Mouse (Mus musculus): Measurements from ENCODE around the gene Galnt6. TPM values are rescaled to one million over a fixed set of nuclear protein-coding genes. Genes with fewer than 3 reads are reported as not detected.

Galnt6 gene
- total RNA-seq, 2 experiments from 2014 or later = 0.62 to 1.3 TPM

DNA sequence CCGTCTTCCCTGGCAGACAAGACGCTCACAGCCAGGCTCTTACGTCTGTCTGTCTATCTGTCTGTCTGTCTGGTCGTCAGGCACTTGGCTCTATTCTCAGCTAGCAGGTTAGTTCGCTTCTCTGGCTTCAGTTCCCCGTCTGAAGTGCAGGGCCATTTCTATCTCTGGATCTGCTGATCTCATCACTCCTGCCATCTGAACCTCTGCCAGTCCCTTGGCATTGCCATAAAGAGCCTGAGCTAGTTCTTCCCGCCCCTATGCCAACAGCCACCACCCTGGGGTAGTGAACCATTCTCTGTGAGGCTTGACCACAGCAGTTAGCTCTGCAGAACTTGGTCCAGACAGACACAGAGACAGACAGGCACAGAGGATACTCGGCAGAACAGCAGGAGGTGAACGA, 68.9 kb downstream of the Galnt6 start:
- peak in 1 of 2 experiments; percentile 38 for DNase-seq

DNA sequence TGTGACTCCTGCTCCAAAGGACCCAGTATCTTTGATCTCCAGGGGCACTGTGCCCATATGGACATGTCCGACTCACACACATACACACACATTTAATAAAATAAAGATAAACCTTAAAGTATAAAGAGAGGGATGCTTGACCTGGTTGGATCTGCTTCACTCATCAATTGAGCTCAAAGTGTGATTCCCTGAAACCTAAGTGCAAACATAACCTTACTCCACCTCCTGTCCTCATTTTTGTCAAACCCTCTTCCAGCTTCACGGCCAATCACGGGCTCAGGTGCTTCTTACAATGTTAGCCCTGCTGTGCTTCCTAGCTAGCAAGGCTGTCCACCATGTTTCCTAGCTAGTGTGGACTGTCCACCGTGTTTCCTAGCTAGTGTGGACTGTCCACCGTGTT, 74.0 kb downstream of the Galnt6 start:
- no peak for DNase-seq

DNA sequence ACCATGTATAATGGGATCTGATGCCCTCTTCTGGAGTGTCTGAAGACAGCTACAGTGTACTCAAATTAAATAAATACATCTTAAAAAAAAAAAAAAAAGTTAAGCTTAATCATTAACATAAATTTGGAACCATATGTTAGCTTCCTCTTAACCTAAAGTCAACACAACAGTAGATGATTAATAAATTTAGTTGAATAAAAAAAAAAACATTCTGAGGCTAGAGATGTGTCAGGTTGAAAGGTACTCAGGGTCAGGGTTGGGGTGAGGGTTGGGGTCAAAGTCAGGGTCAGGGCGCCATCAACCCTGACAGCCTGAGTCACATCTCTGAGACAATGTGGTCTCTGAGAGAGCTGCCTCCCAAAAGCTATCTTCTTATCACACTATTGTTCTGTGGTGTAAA, 74.9 kb downstream of the Galnt6 start:
- DNase-seq = no peak

DNA sequence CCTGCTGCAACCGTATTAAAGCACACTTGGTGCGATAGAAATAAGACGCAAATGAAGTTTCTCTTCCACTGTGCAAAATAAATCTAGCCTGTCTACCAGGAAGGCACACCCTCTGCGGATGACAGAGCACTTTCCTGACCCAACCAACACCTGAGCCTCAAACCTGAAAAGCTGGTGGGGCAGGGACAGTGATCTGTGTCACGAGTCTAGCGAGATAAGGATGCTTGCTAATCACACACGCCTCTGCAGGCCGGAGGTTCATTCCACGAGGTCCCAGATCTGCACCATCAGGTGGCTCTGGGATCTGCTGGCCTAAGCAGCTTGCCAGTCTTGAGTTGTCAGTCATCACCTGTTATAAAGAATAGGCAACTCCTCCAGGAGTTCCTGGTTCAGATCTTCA, 77.6 kb downstream of the Galnt6 start:
- DNase-seq = no peak

DNA sequence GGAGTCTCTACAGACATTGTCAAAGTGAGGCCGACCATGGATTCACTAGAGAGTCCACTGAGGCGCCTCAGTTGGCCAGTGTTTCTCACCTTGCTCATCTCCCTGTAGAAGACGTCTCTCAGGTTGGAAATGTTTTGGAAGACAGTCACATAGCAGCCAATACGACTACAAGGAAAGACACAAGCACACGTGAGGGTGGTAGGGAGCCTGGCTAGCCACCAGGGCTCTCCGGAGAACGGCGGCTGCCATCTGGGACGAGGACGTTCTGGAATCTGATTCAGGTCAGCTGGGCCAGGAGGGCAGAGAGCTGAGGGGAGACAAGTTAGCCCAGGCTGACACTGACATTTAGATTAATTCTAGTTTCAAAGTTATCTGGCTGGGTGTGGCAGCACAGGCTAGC, 79.1 kb downstream of the Galnt6 start:
- no peak for DNase-seq

DNA sequence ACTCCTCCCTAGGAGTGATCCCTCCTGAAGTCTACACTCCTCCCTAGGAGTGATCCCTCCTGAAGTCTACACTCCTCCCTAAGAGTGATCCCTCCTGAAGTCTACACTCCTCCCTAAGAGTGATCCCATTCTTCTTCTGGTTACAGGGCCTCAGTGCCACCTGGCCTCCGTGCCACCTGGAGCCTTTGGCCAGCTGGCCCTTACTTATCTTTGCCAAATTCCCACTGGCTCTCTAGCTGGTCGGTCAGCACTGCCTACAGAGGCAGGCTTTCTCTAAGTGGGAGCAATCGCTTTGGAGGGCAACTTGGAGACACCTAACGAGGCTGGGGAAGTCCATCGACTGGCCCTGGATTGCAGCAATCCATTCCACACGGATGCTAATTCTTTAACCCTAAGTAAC, 83.0 kb downstream of the Galnt6 start:
- no peak for DNase-seq

DNA sequence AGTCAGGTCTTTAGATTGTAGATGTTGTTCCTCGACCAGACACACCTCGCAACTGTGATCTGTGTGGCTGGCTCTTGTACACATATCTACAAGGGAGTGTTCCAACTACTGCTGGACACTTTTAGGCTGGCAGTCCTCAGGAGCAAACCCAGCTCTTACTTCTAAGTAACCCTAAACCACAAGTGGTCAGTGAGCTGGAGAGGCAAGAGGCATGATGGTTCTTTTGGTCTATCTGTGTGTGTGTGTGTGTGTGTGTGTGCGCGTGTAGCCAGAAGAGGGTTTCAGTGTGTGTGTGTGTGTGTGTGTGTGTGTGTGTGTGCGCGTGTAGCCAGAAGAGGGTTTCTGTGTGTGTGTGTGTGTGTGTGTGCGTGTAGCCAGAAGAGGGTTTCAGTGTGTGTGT, 86.7 kb downstream of the Galnt6 start:
- DNase-seq = no peak

Small RNA genes within 50 kb of the gene (microRNA-seq; reads per million reads assigned to microRNA genes)
- gene Mir6961 = 0 reads per million in 2 experiments

Other genes with a start within 250 kb of the Galnt6 start
- gene Csrnp2, start 233.9 kb downstream of the Galnt6 start, total RNA-seq (2021) = 1 to 10 TPM; 1.9 to 2.6 TPM
- gene Tfcp2, start 177.4 kb downstream of the Galnt6 start, total RNA-seq (2021) = 10 to 100 TPM; 11.3 to 14.7 TPM
- gene Pou6f1, start 129.4 kb downstream of the Galnt6 start, total RNA-seq (2021) = 10 to 100 TPM; 11.1 to 14.2 TPM
- gene Dazap2, start 114.0 kb downstream of the Galnt6 start, total RNA-seq (2021) = 100 to 1,000 TPM; 152 to 194 TPM
- 10 to 100 TPM; 11.3 to 18.5 TPM for gene Smagp, start 92.4 kb downstream of the Galnt6 start, total RNA-seq (2021)
- gene Bin2, start 59.8 kb downstream of the Galnt6 start, total RNA-seq (2021) = 1 to 10 TPM; 1.6 to 5.1 TPM
- 1 to 10 TPM; 1.3 TPM for gene Cela1, start 41.5 kb downstream of the Galnt6 start, total RNA-seq (2021)
- 1 to 10 TPM; 1.9 to 4.8 TPM for gene Slc4a8, start 32.4 kb upstream of the Galnt6 start, total RNA-seq (2021)
- not detected for gene Scn8a, start 140.5 kb upstream of the Galnt6 start, total RNA-seq (2021)

All from heart, adult 18-20 months (tissue).